Mouse (Mus musculus): ENCODE data around the gene Ntf5. TPM values are rescaled to one million over a fixed set of nuclear protein-coding genes. Genes with fewer than 3 reads are reported as not detected.

The Ntf5 gene
- polyA plus RNA-seq, 1 experiment from 2014 or later: 3.0 TPM

DNA sequence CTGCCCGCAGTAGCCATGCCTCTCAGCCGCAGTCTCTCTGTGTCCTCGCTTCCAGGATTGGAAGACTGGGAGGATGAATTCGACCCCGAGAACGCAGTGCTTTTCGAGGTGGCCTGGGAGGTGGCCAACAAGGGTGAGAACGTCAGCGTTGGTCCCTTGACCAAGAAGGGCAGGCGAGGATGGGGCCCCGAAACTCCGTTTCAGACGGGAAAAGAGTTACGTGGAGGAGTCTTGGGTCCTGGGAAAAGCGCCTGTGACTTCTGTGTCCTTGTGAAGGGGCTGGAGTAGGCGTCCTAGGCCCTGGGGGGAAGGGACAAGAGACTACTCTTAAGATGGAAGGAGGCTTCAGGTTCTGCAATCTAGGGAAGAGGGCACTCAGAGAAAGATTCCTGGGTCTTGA lies 21.5 kb downstream of the Ntf5 start:
- POLR2A ChIA-PET: interaction anchor here (0.8 to 0.9 kb wide), 2 partner anchors 9 to 29 kb away, joined by 3 to 7 read pairs; no protein-coding TSS in a partner anchor
- CTCF ChIA-PET: interaction anchor here (1.0 to 1.9 kb wide), 6 partner anchors 10 to 274 kb away, joined by 3 to 10 read pairs (median 4); no protein-coding TSS in a partner anchor
- TF ChIP-seq CTCF (IDR thresholded peaks at IDR 0.05): no peak
- ATAC-seq: peak; percentile 18
- H3K27me3 ChIP-seq: no peaks in the 10 kb centered on the region
- DNase-seq (ENCODE audit: low read depth, low spot score): no peak
- in situ Hi-C loops (cut with MboI; ENCODE audit: low pct_unique_long_range_greater_than_20kb): no loop called here

DNA sequence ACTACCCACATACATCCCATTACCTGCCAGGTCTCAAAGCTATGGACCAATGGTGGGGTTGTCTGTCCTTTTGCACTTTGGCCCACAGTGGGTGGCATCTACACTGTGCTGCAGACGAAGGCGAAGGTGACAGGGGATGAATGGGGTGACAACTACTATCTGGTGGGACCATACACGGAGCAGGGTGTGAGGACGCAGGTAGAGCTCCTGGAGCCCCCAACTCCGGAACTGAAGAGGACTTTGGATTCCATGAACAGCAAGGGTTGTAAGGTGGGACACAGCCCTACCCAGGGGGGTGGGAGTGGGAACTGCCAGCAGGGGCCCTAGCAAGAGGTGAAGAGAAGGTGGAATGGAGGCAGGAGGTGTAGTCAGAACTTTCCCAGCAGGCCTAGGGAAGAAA lies 22.9 kb downstream of the Ntf5 start:
- no peaks in the 10 kb centered on the region for H3K27me3 ChIP-seq
- no peak for DNase-seq (ENCODE audit: low read depth, low spot score)
- TF ChIP-seq CTCF (IDR thresholded peaks at IDR 0.05): no peak
- CTCF ChIA-PET: no interaction called here
- POLR2A ChIA-PET: interaction anchor here (0.9 to 1.2 kb wide), 3 partner anchors 15 to 20 kb away, joined by 3 read pairs; no protein-coding TSS in a partner anchor
- in situ Hi-C loops (cut with MboI; ENCODE audit: low pct_unique_long_range_greater_than_20kb): no loop called here
- ATAC-seq: no peak

GRCm38 (mm10) chr7:45437046-45437445 lies 23.6 kb downstream of the Ntf5 start:
- CTCF ChIA-PET: no interaction called here
- in situ Hi-C loops (cut with MboI; ENCODE audit: low pct_unique_long_range_greater_than_20kb): no loop called here
- H3K27me3 ChIP-seq: no peaks in the 10 kb centered on the region
- no peak for ATAC-seq
- no peak for TF ChIP-seq CTCF (IDR thresholded peaks at IDR 0.05)
- POLR2A ChIA-PET: interaction anchor here (0.9 kb wide), 1 partner anchor 15 kb away, joined by 3 read pairs; no protein-coding TSS in a partner anchor
- DNase-seq (ENCODE audit: low read depth, low spot score): no peak

DNA sequence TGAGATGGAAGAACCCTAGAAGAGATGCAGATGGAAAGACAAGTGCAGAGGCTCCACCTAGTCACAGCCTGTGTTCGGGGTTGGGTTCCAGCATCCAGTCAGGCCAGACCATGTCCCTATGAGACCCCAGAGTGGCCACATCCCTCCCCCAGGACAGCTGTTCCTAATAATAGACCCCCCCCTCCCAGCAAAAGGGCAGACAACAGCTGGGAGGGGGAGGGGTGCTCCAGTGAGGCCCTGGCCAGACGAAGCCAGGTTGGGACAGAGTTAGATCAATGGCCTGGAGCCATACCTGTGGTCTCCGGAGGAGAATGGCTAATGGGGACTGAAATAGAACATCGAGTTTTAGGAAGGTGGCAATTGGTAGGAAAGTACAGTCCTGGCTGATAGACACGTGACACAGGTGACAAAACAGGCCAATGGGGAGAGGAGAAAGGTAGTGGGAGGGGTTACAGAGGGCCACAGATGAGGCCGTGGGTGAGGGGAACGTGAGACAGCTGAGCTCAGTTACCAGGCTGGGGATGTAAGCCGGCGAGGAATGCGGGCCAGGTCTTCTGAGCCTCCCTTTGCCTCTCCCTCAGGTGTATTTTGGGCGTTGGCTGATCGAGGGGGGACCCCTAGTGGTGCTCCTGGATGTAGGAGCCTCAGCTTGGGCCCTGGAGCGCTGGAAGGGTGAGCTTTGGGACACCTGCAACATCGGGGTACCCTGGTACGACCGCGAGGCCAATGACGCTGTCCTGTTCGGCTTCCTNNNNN lies 24.2 kb downstream of the Ntf5 start, which contains the start of gene Ruvbl2:
TSS of gene Ruvbl2 (minus strand) at position 576 of the 756 bp plus-strand sequence.
- no peak for TF ChIP-seq CTCF (IDR thresholded peaks at IDR 0.05)
- no peaks in the 10 kb centered on the region for H3K27me3 ChIP-seq
- CTCF ChIA-PET: interaction anchor here (0.8 to 1.5 kb wide), 2 partner anchors 11 to 15 kb away, joined by 3 to 6 read pairs; no protein-coding TSS in a partner anchor
- ATAC-seq: no peak
- DNase-seq (ENCODE audit: low read depth, low spot score): no peak
- in situ Hi-C loops (cut with MboI; ENCODE audit: low pct_unique_long_range_greater_than_20kb): no loop called here
- POLR2A ChIA-PET: no interaction called here

DNA sequence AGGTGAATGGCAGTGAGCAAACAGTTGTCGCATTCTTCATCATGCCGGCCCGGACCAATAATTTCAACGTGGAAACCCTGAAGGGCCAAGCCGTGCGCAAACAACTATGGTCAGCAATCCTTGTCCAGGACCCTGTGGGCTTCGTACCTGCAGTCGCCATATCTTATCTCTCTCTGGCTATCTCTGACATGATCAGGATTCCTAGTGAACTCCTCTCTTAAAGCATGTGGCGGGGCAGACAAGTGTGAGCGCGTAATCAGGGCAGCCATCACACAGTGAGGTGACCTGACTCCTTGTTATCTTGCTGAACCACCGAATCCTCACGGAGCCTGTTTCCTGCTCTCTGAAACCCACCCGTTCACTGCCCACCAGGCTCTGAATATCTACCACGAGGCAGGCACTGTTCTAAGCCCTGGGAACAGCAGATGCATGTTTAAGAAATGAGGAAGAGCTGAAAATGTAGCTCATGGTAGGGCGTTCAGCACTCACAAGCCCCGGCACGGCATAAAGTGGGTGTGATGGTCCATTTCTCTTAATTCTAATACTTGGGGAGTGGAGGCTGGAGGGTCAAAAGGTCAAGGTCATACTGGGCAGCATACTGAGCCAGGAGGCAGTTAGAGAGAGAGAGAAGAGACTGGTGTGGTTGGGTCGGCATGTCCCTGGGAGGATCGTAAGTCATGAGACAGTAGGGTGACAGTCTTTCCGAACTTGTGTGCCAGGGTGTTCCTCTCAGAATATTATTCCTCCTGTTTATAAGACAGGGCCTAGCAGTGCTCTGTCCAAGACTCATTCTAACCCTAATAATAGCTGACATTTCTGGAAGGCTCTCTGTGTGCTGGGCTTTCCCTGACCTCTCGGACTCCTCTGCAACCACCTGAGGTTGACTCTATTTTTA lies 30.3 kb downstream of the Ntf5 start:
- ChIA-PET POLR2A (interaction anchor here (1.3 kb wide), 1 partner anchor 13 kb away, joined by 4 read pairs; no protein-coding TSS in a partner anchor), CTCF (interaction anchor here (1.3 kb wide), 1 partner anchor 8 kb away, joined by 4 read pairs; no protein-coding TSS in a partner anchor)
- ATAC-seq (no peak), DNase-seq (ENCODE audit: low read depth, low spot score) (no peak)
- TF ChIP-seq CTCF (IDR thresholded peaks at IDR 0.05): no peak
- no peaks in the 10 kb centered on the region for H3K27me3 ChIP-seq
- in situ Hi-C loops (cut with MboI; ENCODE audit: low pct_unique_long_range_greater_than_20kb): no loop called here

GRCm38 (mm10) chr7:45446589-45446988 lies 33.1 kb downstream of the Ntf5 start:
- no peak for TF ChIP-seq CTCF (IDR thresholded peaks at IDR 0.05)
- ChIA-PET CTCF (no interaction called here), POLR2A (no interaction called here)
- ATAC-seq (no peak), DNase-seq (ENCODE audit: low read depth, low spot score) (no peak)
- in situ Hi-C loops (cut with MboI; ENCODE audit: low pct_unique_long_range_greater_than_20kb): no loop called here
- no peaks in the 10 kb centered on the region for H3K27me3 ChIP-seq

DNA sequence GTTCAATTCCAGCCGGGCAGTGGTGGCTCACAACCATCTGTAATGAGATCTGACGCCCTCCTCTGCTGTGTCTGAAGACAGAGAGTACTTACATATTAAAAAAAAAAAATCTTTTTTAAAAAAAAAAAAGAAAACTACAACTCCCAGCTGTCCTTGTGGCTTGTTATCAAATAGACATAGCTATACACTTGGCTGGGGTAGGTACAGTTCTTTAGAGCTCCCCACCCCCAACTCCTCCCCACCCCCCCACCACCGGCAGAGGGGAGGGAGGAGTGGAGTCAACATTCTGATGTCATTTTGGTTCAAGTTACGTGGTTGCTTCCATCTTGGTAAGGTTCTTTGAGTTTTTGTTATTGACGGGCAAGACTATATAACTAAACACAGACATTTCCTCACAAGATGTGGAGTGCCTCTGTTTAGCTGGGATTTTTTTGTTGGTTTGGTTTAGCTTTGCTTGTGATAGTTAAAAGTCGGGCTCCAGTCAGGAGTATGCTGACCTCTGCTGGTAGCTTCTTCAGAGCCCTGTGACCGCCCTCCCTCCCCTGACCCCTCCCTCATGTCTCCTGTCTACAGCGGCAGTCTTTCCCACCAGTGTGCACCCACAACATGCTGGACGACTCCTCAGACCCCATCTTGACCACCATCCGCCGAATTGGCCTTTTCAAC lies 34.0 kb downstream of the Ntf5 start:
- no peak for TF ChIP-seq CTCF (IDR thresholded peaks at IDR 0.05)
- ATAC-seq: no peak
- no peak for DNase-seq (ENCODE audit: low read depth, low spot score)
- CTCF ChIA-PET: interaction anchor here (1.0 to 1.8 kb wide), 2 partner anchors 10 to 16 kb away, joined by 3 to 8 read pairs; no protein-coding TSS in a partner anchor
- in situ Hi-C loops (cut with MboI; ENCODE audit: low pct_unique_long_range_greater_than_20kb): no loop called here
- no peaks in the 10 kb centered on the region for H3K27me3 ChIP-seq
- POLR2A ChIA-PET: no interaction called here

GRCm38 (mm10) chr7:45449974-45450373 lies 36.5 kb downstream of the Ntf5 start:
- H3K27me3 ChIP-seq: no peaks in the 10 kb centered on the region
- in situ Hi-C loops (cut with MboI; ENCODE audit: low pct_unique_long_range_greater_than_20kb): no loop called here
- DNase-seq (ENCODE audit: low read depth, low spot score) (no peak), ATAC-seq (no peak)
- ChIA-PET POLR2A (no interaction called here), CTCF (interaction anchor here (1.2 kb wide), 1 partner anchor 15 kb away, joined by 3 read pairs; the partner anchor contains the start of gene Gys1)
- no peak for TF ChIP-seq CTCF (IDR thresholded peaks at IDR 0.05)

DNA sequence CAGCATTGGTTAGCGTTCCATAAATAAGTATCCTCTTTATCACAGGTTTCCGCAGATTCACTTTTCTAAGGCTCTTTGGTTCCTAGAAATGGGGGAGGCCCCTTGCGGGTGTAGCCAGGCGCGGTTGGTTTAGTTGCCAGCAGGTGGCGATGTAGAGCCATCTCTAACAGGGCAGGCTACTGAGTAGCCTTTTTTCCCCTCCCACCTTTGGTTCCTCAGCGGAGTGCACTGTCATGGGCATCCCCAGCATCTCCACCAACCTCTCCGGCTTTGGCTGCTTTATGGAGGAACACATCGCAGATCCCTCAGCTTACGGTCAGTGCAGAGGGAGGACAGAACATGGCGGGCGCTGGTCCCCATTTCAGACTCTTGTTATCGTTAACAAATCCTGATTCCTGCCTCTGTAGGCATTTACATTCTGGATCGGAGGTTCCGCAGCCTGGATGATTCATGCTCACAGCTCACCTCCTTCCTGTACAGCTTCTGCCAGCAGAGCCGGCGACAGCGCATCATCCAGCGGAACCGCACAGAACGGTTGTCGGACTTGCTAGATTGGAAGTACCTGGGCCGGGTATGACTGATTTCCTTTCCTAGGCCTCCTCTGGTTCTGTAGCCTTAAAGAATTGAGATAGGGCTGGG lies 38.0 kb downstream of the Ntf5 start:
- in situ Hi-C loops (cut with MboI; ENCODE audit: low pct_unique_long_range_greater_than_20kb): no loop called here

More for the DNA sequence above, 38.0 kb downstream of the Ntf5 start:
- no peak for TF ChIP-seq CTCF (IDR thresholded peaks at IDR 0.05)
- DNase-seq (ENCODE audit: low read depth, low spot score) (no peak), ATAC-seq (no peak)
- POLR2A ChIA-PET: interaction anchor here (1.3 kb wide), 1 partner anchor 15 kb away, joined by 3 read pairs; no protein-coding TSS in a partner anchor
- H3K27me3 ChIP-seq: no peaks in the 10 kb centered on the region
- CTCF ChIA-PET: interaction anchor here (0.7 to 1.4 kb wide), 5 partner anchors 8 to 108 kb away, joined by 3 to 6 read pairs (median 3); partner anchors contain the start of genes Gys1 and Ruvbl2
